Mouse (Mus musculus): ENCODE data around the gene Gm13078. TPM values are rescaled to one million over a fixed set of nuclear protein-coding genes. Genes with fewer than 3 reads are reported as not detected.

The Gm13078 gene
- 0.90 and 1.2 TPM in 2 replicates for total RNA-seq (2012; rRNA removed)

DNA sequence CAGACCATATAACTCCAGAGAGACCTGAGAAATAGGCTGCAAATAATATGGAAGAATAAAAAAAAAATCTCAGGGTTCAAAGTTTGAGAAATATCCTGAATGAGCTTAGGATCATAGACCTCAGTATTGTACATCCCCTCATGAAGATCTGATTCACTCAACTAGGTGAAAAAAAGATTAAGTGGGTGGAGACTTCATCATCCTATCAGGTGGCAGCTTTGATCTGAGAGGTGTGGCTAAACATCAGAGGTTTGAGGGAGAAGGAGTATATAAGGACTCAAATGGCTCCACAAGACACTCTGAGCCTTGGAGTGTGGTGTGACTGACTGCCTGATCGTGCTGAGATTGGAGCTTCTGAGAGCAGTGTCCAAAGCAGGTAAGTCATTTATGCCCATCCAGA is at the start of gene Gm13078:
Gm13078 (plus strand) TSS at position 301 of the 400 bp plus-strand sequence.
- Histone ChIP-seq H3K36me3 (ENCODE audit: control insufficient read depth, insufficient read depth, low read length, poor library complexity, severe bottlenecking) (no peaks in the 10 kb centered on the region), H3K4me1 (ENCODE audit: control insufficient read depth in 2 of 2, insufficient read depth in 2 of 2, low read length in 2 of 2, poor library complexity in 1 of 2) (no peaks in the 10 kb centered on the region), H3K9me3 (ENCODE audit: control insufficient read depth, insufficient read depth, low read depth, low read length) (no peaks in the 10 kb centered on the region), H3K4me3 (ENCODE audit: insufficient read depth in 1 of 2, low read depth in 1 of 2, low read length in 2 of 2, poor library complexity in 1 of 2, severe bottlenecking in 1 of 2) (no peak within 1 kb of the TSS), H3K27ac (ENCODE audit: insufficient read depth, low read depth, low read length, poor library complexity, severe bottlenecking) (no peak within 1 kb of the TSS), H3K9ac (ENCODE audit: insufficient read depth, low read depth, low read length, poor library complexity, severe bottlenecking) (no peak within 1 kb of the TSS)
- no peak for DNase-seq (ENCODE audit: low read depth, low spot score)
- in situ Hi-C loops (cut with MboI; ENCODE audit: low sequenced_read_pairs in 2 of 2, unreplicated experiment in 2 of 2) = no loop called here
- TF ChIP-seq ZC3H11A (IDR thresholded peaks at IDR 0.05; ENCODE audit: borderline replicate concordance, low read depth, low read length) (no peak), HCFC1 (IDR thresholded peaks at IDR 0.05; ENCODE audit: borderline replicate concordance, insufficient read depth, low read length) (no peak), MAFK (IDR thresholded peaks at IDR 0.05; ENCODE audit: insufficient read depth, low read depth, low read length) (no peak), CHD2 (IDR thresholded peaks at IDR 0.05; ENCODE audit: low read depth, low read length) (no peak), ZNF384 (IDR thresholded peaks at IDR 0.05; ENCODE audit: low read depth, low read length) (no peak)

DNA sequence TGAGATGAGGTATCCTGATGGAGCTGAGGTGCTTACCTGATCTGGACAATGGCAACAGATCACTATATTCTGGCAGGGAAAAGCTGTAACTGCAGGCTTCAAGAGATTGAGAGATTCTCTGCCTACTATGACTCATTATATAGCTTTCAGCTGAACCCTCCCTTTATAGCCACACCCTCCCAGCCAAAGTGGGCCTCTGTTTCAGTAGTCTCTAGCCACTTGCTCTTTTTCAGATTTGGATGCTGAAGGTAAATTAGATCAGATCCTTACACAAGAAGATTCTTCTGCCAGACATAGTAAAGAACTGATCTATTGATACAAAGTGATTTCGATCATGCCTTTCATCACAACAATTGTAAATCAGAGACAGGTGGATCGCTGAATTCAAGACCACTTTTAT is 16.6 kb upstream of the Gm13078 start, which contains the start of gene Gm13089:
Gm13089 (minus strand) TSS at position 101 of the 400 bp plus-strand sequence.
- no peaks in the 10 kb centered on the region for H3K36me3 ChIP-seq (ENCODE audit: control insufficient read depth, insufficient read depth, low read length, poor library complexity, severe bottlenecking)
- in situ Hi-C loops (cut with MboI; ENCODE audit: low sequenced_read_pairs in 2 of 2, unreplicated experiment in 2 of 2) = no loop called here
- H3K4me1 ChIP-seq (ENCODE audit: control insufficient read depth in 2 of 2, insufficient read depth in 2 of 2, low read length in 2 of 2, poor library complexity in 1 of 2) = no peaks in the 10 kb centered on the region
- DNase-seq (ENCODE audit: low read depth, low spot score) = no peak
- TF ChIP-seq CHD2 (IDR thresholded peaks at IDR 0.05; ENCODE audit: low read depth, low read length) (no peak), ZC3H11A (IDR thresholded peaks at IDR 0.05; ENCODE audit: borderline replicate concordance, low read depth, low read length) (no peak), MAFK (IDR thresholded peaks at IDR 0.05; ENCODE audit: insufficient read depth, low read depth, low read length) (no peak), HCFC1 (IDR thresholded peaks at IDR 0.05; ENCODE audit: borderline replicate concordance, insufficient read depth, low read length) (no peak), ZNF384 (IDR thresholded peaks at IDR 0.05; ENCODE audit: low read depth, low read length) (no peak)
- no peak within 1 kb of the TSS for H3K27ac ChIP-seq (ENCODE audit: insufficient read depth, low read depth, low read length, poor library complexity, severe bottlenecking)
- H3K9ac ChIP-seq (ENCODE audit: insufficient read depth, low read depth, low read length, poor library complexity, severe bottlenecking) = no peak within 1 kb of the TSS
- no peaks in the 10 kb centered on the region for H3K9me3 ChIP-seq (ENCODE audit: control insufficient read depth, insufficient read depth, low read depth, low read length)
- H3K4me3 ChIP-seq (ENCODE audit: insufficient read depth in 1 of 2, low read depth in 1 of 2, low read length in 2 of 2, poor library complexity in 1 of 2, severe bottlenecking in 1 of 2) = no peak within 1 kb of the TSS

Other genes with a start within 250 kb of the Gm13078 start
- gene Gm13043, start 208.1 kb upstream of the Gm13078 start, total RNA-seq (2012; rRNA removed) = 0.37 and 1.3 TPM in 2 replicates
- gene Gm13040, start 183.5 kb upstream of the Gm13078 start, total RNA-seq (2012; rRNA removed) = 1.4 TPM in 1 of 2 replicates, not detected in the other
- 1.5 and 1.6 TPM in 2 replicates for gene BC080695, start 167.8 kb upstream of the Gm13078 start, total RNA-seq (2012; rRNA removed)
- gene Gm13057, start 167.7 kb upstream of the Gm13078 start, total RNA-seq (2012; rRNA removed) = not detected in 2 replicates
- gene Gm13083, start 104.5 kb upstream of the Gm13078 start, total RNA-seq (2012; rRNA removed) = 0.42 and 0.67 TPM in 2 replicates
- not detected in 2 replicates for gene Gm13088, start 62.2 kb upstream of the Gm13078 start, total RNA-seq (2012; rRNA removed)
- not detected in 2 replicates for gene Gm13089, start 16.7 kb upstream of the Gm13078 start, total RNA-seq (2012; rRNA removed)
- gene Gm13023, start 69.9 kb downstream of the Gm13078 start, total RNA-seq (2012; rRNA removed) = not detected in 2 replicates
- gene Gm13084, start 96.6 kb downstream of the Gm13078 start, total RNA-seq (2012; rRNA removed) = not detected in 2 replicates
- not detected in 2 replicates for gene Gm13103, start 127.0 kb downstream of the Gm13078 start, total RNA-seq (2012; rRNA removed)
- 0.69 and 1.1 TPM in 2 replicates for gene Pramef6, start 180.9 kb downstream of the Gm13078 start, total RNA-seq (2012; rRNA removed)
- gene Pramef25, start 231.6 kb downstream of the Gm13078 start, total RNA-seq (2012; rRNA removed) = 5.1 and 5.7 TPM in 2 replicates
- gene Gm13101, start 247.5 kb downstream of the Gm13078 start, total RNA-seq (2012; rRNA removed) = 0.26 and 0.27 TPM in 2 replicates